Mouse (Mus musculus) telencephalon, adult 2 months (tissue): ENCODE results near the gene Sct.

ENCODE experiments used
- DNase-seq: peaks from one replicate; pipeline ENCODE4 v3.0.0-alpha.2; 2011; ENCODE audit warnings: low read depth, low spot score

Sct gene

GRCm38 (mm10) chr7:141230570-141230969 lies 48.4 kb downstream of the Sct start:
- no peak for DNase-seq

DNA sequence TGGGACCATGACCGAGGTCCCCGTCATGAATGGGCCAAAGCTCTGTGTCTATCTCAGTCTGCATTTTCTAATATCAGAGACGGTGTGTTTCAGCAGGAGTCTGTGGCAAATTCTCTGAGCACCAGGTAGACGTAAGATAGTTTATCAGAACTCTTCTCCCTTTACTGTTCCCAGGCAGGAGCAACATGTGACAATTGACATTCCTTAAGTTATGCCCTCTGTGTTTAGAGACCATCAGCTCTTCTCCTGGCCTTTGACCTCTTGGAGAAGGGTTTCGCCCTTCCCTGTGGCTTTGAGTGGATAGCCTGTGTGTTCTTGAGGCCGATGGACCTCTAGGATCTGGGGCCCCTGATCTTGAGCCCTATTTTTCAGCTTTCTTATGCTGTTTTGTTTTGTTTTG lies 49.2 kb downstream of the Sct start:
- DNase-seq = no peak
